Mouse (Mus musculus) small intestine, adult 2 months (tissue): ENCODE data around the gene Icmt.

Source experiments
- CTCF ChIP-seq: fragments of 200-500 bp; IDR thresholded peaks from 2 replicates; pipeline ENCODE4 v1.5.1; 2012; ENCODE audit warnings: low read depth, mild to moderate bottlenecking, control low read depth, inconsistent platforms, low read length, moderate library complexity, mixed read lengths; ENCODE audit not compliant: insufficient replicate concordance, insufficient read length; ENCODE audit errors: extremely low read depth
- POLR2A ChIP-seq: fragments of 200-500 bp; IDR thresholded peaks from 2 replicates; pipeline ENCODE4 v1.6.1; 2012; ENCODE audit warnings: low read depth, mild to moderate bottlenecking, control low read depth, inconsistent platforms, low read length, moderate library complexity

GRCm38 (mm10) chr4:152296874-152297861 is at the start of gene Icmt:
- TF ChIP-seq POLR2A (peak; percentile 66; the same call in 1 of the 2 replicates), CTCF (no peak)
